Mouse (Mus musculus): ENCODE results near the gene Xiap. TPM values are rescaled to one million over a fixed set of nuclear protein-coding genes. Genes with fewer than 3 reads are reported as not detected.

Xiap gene
- polyA plus RNA-seq, 1 experiment from 2014 or later: 14.1 TPM

- Histone ChIP-seq H3K9me3 (ENCODE audit: control insufficient read depth, low read length) (no peaks in the 10 kb centered on the region; the same call in 1 of the 2 replicates), H3K4me2 (no peak overlapping the region), H3K4me3 (ENCODE audit: low read depth, low read length) (no peak overlapping the region), H3K4me1 (replicated peaks; ENCODE audit: control insufficient read depth, insufficient read depth, low read length) (no peaks in the 10 kb centered on the region), H3K27me3 (replicated peaks; ENCODE audit: control insufficient read depth, insufficient read depth, low read length) (no peaks in the 10 kb centered on the region), H3K36me3 (ENCODE audit: control insufficient read depth, insufficient read depth, low read length) (no peaks in the 10 kb centered on the region), H3K9ac (ENCODE audit: low read depth, low read length) (no peak overlapping the region), H3K27ac (ENCODE audit: low read depth, low read length) (no peak overlapping the region)
- ATAC-seq (replicated peaks; ENCODE audit: low FRiP score) (no peak), DNase-seq (ENCODE audit: low spot score) (no peak)
- 80% methylated on average over 5 of the region's 5 CpGs for WGBS
Observed at GRCm38 (mm10) chrX:42124963-42125697, 65.7 kb downstream of the Xiap start.

- H3K9me3 ChIP-seq (ENCODE audit: control insufficient read depth, low read length): no peaks in the 10 kb centered on the region
- no peaks in the 10 kb centered on the region for H3K27me3 ChIP-seq (replicated peaks; ENCODE audit: control insufficient read depth, insufficient read depth, low read length)
- no peak overlapping the region for H3K4me3 ChIP-seq (ENCODE audit: low read depth, low read length)
- no peak overlapping the region for H3K27ac ChIP-seq (ENCODE audit: low read depth, low read length)
- H3K4me2 ChIP-seq: no peak overlapping the region; the same call in 1 of the 2 replicates
- no peaks in the 10 kb centered on the region; the same call in 1 of the 2 replicates for H3K4me1 ChIP-seq (replicated peaks; ENCODE audit: control insufficient read depth, insufficient read depth, low read length)
- H3K36me3 ChIP-seq (ENCODE audit: control insufficient read depth, insufficient read depth, low read length): no peaks in the 10 kb centered on the region
- H3K9ac ChIP-seq (ENCODE audit: low read depth, low read length): no peak overlapping the region
- 38% methylated on average over 9 of the region's 9 CpGs for WGBS
- ATAC-seq (replicated peaks; ENCODE audit: low FRiP score) (no peak), DNase-seq (ENCODE audit: low spot score) (no peak)
Observed at GRCm38 (mm10) chrX:42139882-42140281, 80.4 kb downstream of the Xiap start.

GRCm38 (mm10) chrX:42142620-42143019 lies 83.1 kb downstream of the Xiap start:
- ATAC-seq (replicated peaks; ENCODE audit: low FRiP score) (no peak), DNase-seq (ENCODE audit: low spot score) (no peak)
- Histone ChIP-seq H3K27me3 (replicated peaks; ENCODE audit: control insufficient read depth, insufficient read depth, low read length) (no peaks in the 10 kb centered on the region), H3K4me2 (no peak overlapping the region), H3K4me3 (ENCODE audit: low read depth, low read length) (no peak overlapping the region), H3K27ac (ENCODE audit: low read depth, low read length) (no peak overlapping the region), H3K36me3 (ENCODE audit: control insufficient read depth, insufficient read depth, low read length) (no peaks in the 10 kb centered on the region), H3K9ac (ENCODE audit: low read depth, low read length) (no peak overlapping the region), H3K4me1 (replicated peaks; ENCODE audit: control insufficient read depth, insufficient read depth, low read length) (no peaks in the 10 kb centered on the region; the same call in 1 of the 2 replicates), H3K9me3 (ENCODE audit: control insufficient read depth, low read length) (no peaks in the 10 kb centered on the region)
- 68% methylated on average over 3 of the region's 3 CpGs for WGBS

GRCm38 (mm10) chrX:42143991-42144390 lies 84.5 kb downstream of the Xiap start:
- Histone ChIP-seq H3K4me2 (no peak overlapping the region), H3K36me3 (ENCODE audit: control insufficient read depth, insufficient read depth, low read length) (no peaks in the 10 kb centered on the region), H3K9me3 (ENCODE audit: control insufficient read depth, low read length) (no peaks in the 10 kb centered on the region), H3K4me1 (replicated peaks; ENCODE audit: control insufficient read depth, insufficient read depth, low read length) (no peaks in the 10 kb centered on the region; the same call in 1 of the 2 replicates), H3K27ac (ENCODE audit: low read depth, low read length) (no peak overlapping the region), H3K27me3 (replicated peaks; ENCODE audit: control insufficient read depth, insufficient read depth, low read length) (no peaks in the 10 kb centered on the region), H3K4me3 (ENCODE audit: low read depth, low read length) (no peak overlapping the region), H3K9ac (ENCODE audit: low read depth, low read length) (no peak overlapping the region)
- ATAC-seq (replicated peaks; ENCODE audit: low FRiP score) (no peak), DNase-seq (ENCODE audit: low spot score) (no peak)
- 61% methylated on average over 4 of the region's 4 CpGs for WGBS

- H3K4me2 ChIP-seq: peak overlapping the region; percentile 59
- no peak overlapping the region; the same call in 1 of the 2 replicates for H3K4me3 ChIP-seq (ENCODE audit: low read depth, low read length)
- H3K36me3 ChIP-seq (ENCODE audit: control insufficient read depth, insufficient read depth, low read length): no peaks in the 10 kb centered on the region
- ATAC-seq (replicated peaks; ENCODE audit: low FRiP score) (no peak), DNase-seq (ENCODE audit: low spot score) (no peak)
- H3K27me3 ChIP-seq (replicated peaks; ENCODE audit: control insufficient read depth, insufficient read depth, low read length): no peaks in the 10 kb centered on the region
- peak overlapping the region; percentile 46; the same call in 1 of the 2 replicates for H3K9ac ChIP-seq (ENCODE audit: low read depth, low read length)
- H3K27ac ChIP-seq (ENCODE audit: low read depth, low read length): peak overlapping the region; percentile 19; the same call in 1 of the 2 replicates
- 42% methylated on average over 5 of the region's 5 CpGs for WGBS
- no peaks in the 10 kb centered on the region for H3K9me3 ChIP-seq (ENCODE audit: control insufficient read depth, low read length)
- no peaks in the 10 kb centered on the region for H3K4me1 ChIP-seq (replicated peaks; ENCODE audit: control insufficient read depth, insufficient read depth, low read length)
Observed at GRCm38 (mm10) chrX:42148016-42148451, 88.6 kb downstream of the Xiap start.

GRCm38 (mm10) chrX:42148788-42149556 lies 89.5 kb downstream of the Xiap start, which contains the start of gene Stag2:
Gene Stag2, plus strand, starts transcription at chrX:42149317.
- Histone ChIP-seq H3K4me2 (peak within 1 kb of the TSS; percentile 62), H3K4me3 (ENCODE audit: low read depth, low read length) (peak within 1 kb of the TSS; percentile 70), H3K9me3 (ENCODE audit: control insufficient read depth, low read length) (no peaks in the 10 kb centered on the region), H3K4me1 (replicated peaks; ENCODE audit: control insufficient read depth, insufficient read depth, low read length) (no peaks in the 10 kb centered on the region), H3K36me3 (ENCODE audit: control insufficient read depth, insufficient read depth, low read length) (no peaks in the 10 kb centered on the region), H3K9ac (ENCODE audit: low read depth, low read length) (peak within 1 kb of the TSS; percentile 95), H3K27ac (ENCODE audit: low read depth, low read length) (peak within 1 kb of the TSS; percentile 97), H3K27me3 (replicated peaks; ENCODE audit: control insufficient read depth, insufficient read depth, low read length) (no peaks in the 10 kb centered on the region)
- DNase-seq (ENCODE audit: low spot score) (peak; percentile 84), ATAC-seq (replicated peaks; ENCODE audit: low FRiP score) (peak; percentile 81)
- 4% methylated on average over 47 of the region's 76 CpGs for WGBS

- WGBS: 13% methylated on average over 35 of the region's 71 CpGs
- peak overlapping the region; percentile 70 for H3K4me3 ChIP-seq (ENCODE audit: low read depth, low read length)
- H3K27me3 ChIP-seq (replicated peaks; ENCODE audit: control insufficient read depth, insufficient read depth, low read length): no peaks in the 10 kb centered on the region
- H3K9ac ChIP-seq (ENCODE audit: low read depth, low read length): peak overlapping the region; percentile 95
- ATAC-seq (replicated peaks; ENCODE audit: low FRiP score) (peak; percentile 21), DNase-seq (ENCODE audit: low spot score) (peak; percentile 66)
- peak overlapping the region; percentile 97 for H3K27ac ChIP-seq (ENCODE audit: low read depth, low read length)
- H3K36me3 ChIP-seq (ENCODE audit: control insufficient read depth, insufficient read depth, low read length): no peaks in the 10 kb centered on the region
- no peaks in the 10 kb centered on the region for H3K4me1 ChIP-seq (replicated peaks; ENCODE audit: control insufficient read depth, insufficient read depth, low read length)
- H3K9me3 ChIP-seq (ENCODE audit: control insufficient read depth, low read length): no peaks in the 10 kb centered on the region
- H3K4me2 ChIP-seq: peak overlapping the region; percentile 62
Observed at GRCm38 (mm10) chrX:42149557-42150345, 90.3 kb downstream of the Xiap start.

GRCm38 (mm10) chrX:42150346-42151023 lies 91.0 kb downstream of the Xiap start:
- H3K27ac ChIP-seq (ENCODE audit: low read depth, low read length): peak overlapping the region; percentile 97
- DNase-seq (ENCODE audit: low spot score) (peak; percentile 67), ATAC-seq (replicated peaks; ENCODE audit: low FRiP score) (peak; percentile 73)
- H3K4me2 ChIP-seq: peak overlapping the region; percentile 67
- H3K27me3 ChIP-seq (replicated peaks; ENCODE audit: control insufficient read depth, insufficient read depth, low read length): no peaks in the 10 kb centered on the region
- no peaks in the 10 kb centered on the region for H3K36me3 ChIP-seq (ENCODE audit: control insufficient read depth, insufficient read depth, low read length)
- 21% methylated on average over 25 of the region's 40 CpGs for WGBS
- peak overlapping the region; percentile 70 for H3K4me3 ChIP-seq (ENCODE audit: low read depth, low read length)
- H3K9me3 ChIP-seq (ENCODE audit: control insufficient read depth, low read length): no peaks in the 10 kb centered on the region
- peak overlapping the region; percentile 95 for H3K9ac ChIP-seq (ENCODE audit: low read depth, low read length)
- H3K4me1 ChIP-seq (replicated peaks; ENCODE audit: control insufficient read depth, insufficient read depth, low read length): no peaks in the 10 kb centered on the region
